Mouse (Mus musculus): ENCODE results near the gene Olfr419. TPM values are rescaled to one million over a fixed set of nuclear protein-coding genes. Genes with fewer than 3 reads are reported as not detected.

Gene Olfr419
- polyA plus RNA-seq (2014; fragmentation: Nextera tagmentation; extraction: Ambion mirVana) = not detected in 2 replicates

- no peak within 1 kb of the TSS for H3K9ac ChIP-seq (replicated peaks; ENCODE audit: low read depth, low read length)
- H3K4me3 ChIP-seq (ENCODE audit: low read depth, low read length) = no peak within 1 kb of the TSS
- ATAC-seq (ENCODE audit: low read depth) = no peak
- WGBS = 73% methylated on average over 3 of the region's 3 CpGs
- no peaks in the 10 kb centered on the region for H3K36me3 ChIP-seq (ENCODE audit: control insufficient read depth, insufficient read depth, low read length)
- no peaks in the 10 kb centered on the region for H3K9me3 ChIP-seq (ENCODE audit: control insufficient read depth, low read length)
- no peak within 1 kb of the TSS for H3K27ac ChIP-seq (ENCODE audit: low read depth, low read length)
- H3K27me3 ChIP-seq (ENCODE audit: control insufficient read depth, insufficient read depth, low read length) = no peaks in the 10 kb centered on the region
- no peaks in the 10 kb centered on the region for H3K4me1 ChIP-seq (ENCODE audit: control insufficient read depth, insufficient read depth, low read length)
- H3K4me2 ChIP-seq (ENCODE audit: low read depth, low read length) = no peak within 1 kb of the TSS
Measured at GRCm38 (mm10) chr1:174251961-174252360, at the start of gene Olfr419. Gene Olfr419, minus strand, starts transcription at chr1:174252061.

DNA sequence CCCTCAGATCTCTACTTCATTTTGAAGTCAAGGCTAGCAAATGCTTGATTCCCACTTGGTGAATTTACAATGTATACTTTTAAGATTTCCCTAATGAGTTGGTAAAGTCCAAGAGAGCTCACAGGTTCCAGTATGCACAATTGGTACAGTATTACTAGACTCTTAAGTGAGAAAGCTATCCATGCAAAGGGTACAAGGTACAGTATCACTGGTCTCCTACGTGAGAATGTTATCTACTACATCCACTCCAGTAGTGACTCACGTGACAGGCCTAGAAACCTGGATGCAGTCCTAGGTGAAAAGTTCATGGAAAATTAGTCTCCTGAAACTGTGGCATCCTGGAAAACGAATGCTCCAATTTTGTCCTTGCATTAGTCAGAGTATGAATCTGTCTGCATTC is 18.8 kb upstream of the Olfr419 start:
- H3K27ac ChIP-seq (ENCODE audit: low read depth, low read length) = no peak overlapping the region
- H3K4me2 ChIP-seq (ENCODE audit: low read depth, low read length) = no peak overlapping the region
- no peaks in the 10 kb centered on the region for H3K9me3 ChIP-seq (ENCODE audit: control insufficient read depth, low read length)
- no peak overlapping the region for H3K9ac ChIP-seq (replicated peaks; ENCODE audit: low read depth, low read length)
- H3K36me3 ChIP-seq (ENCODE audit: control insufficient read depth, insufficient read depth, low read length) = no peaks in the 10 kb centered on the region
- ATAC-seq (ENCODE audit: low read depth) = no peak
- no peaks in the 10 kb centered on the region for H3K27me3 ChIP-seq (ENCODE audit: control insufficient read depth, insufficient read depth, low read length)
- no peak overlapping the region for H3K4me3 ChIP-seq (ENCODE audit: low read depth, low read length)
- no peaks in the 10 kb centered on the region for H3K4me1 ChIP-seq (ENCODE audit: control insufficient read depth, insufficient read depth, low read length)
- WGBS = 85% methylated on average over 3 of the region's 3 CpGs

GRCm38 (mm10) chr1:174269162-174269561 is 17.3 kb upstream of the Olfr419 start:
- no peaks in the 10 kb centered on the region for H3K9me3 ChIP-seq (ENCODE audit: control insufficient read depth, low read length)
- no peaks in the 10 kb centered on the region for H3K4me1 ChIP-seq (ENCODE audit: control insufficient read depth, insufficient read depth, low read length)
- H3K27me3 ChIP-seq (ENCODE audit: control insufficient read depth, insufficient read depth, low read length) = no peaks in the 10 kb centered on the region
- no peak for ATAC-seq (ENCODE audit: low read depth)
- WGBS = 83% methylated on average over 4 of the region's 4 CpGs
- no peak overlapping the region for H3K9ac ChIP-seq (replicated peaks; ENCODE audit: low read depth, low read length)
- no peak overlapping the region for H3K4me2 ChIP-seq (ENCODE audit: low read depth, low read length)
- H3K36me3 ChIP-seq (ENCODE audit: control insufficient read depth, insufficient read depth, low read length) = no peaks in the 10 kb centered on the region
- no peak overlapping the region for H3K4me3 ChIP-seq (ENCODE audit: low read depth, low read length)
- no peak overlapping the region for H3K27ac ChIP-seq (ENCODE audit: low read depth, low read length)

DNA sequence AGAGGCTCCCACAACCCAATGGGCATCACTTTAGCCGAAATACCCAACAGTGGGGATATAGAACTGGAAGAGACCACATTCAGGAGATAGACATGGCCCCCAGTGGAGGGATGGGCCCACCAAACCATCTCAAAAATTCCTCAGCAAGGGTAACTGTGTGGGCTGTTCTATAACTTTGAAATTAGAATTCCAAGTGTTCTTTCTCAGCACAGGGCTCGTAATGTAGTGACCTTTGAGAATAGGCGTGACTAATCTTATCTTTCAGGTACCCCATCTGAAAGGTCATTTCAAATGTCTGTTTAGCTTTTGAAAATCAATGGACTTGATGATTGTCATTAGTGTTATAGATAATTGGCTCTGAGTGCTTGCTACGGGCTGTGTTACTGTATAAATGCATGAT is 16.0 kb upstream of the Olfr419 start:
- Histone ChIP-seq H3K36me3 (ENCODE audit: control insufficient read depth, insufficient read depth, low read length) (no peaks in the 10 kb centered on the region), H3K27me3 (ENCODE audit: control insufficient read depth, insufficient read depth, low read length) (no peaks in the 10 kb centered on the region), H3K9me3 (ENCODE audit: control insufficient read depth, low read length) (no peaks in the 10 kb centered on the region), H3K4me1 (ENCODE audit: control insufficient read depth, insufficient read depth, low read length) (no peaks in the 10 kb centered on the region), H3K4me3 (ENCODE audit: low read depth, low read length) (no peak overlapping the region), H3K4me2 (ENCODE audit: low read depth, low read length) (no peak overlapping the region), H3K9ac (replicated peaks; ENCODE audit: low read depth, low read length) (no peak overlapping the region), H3K27ac (ENCODE audit: low read depth, low read length) (no peak overlapping the region)
- WGBS = 86% methylated on average over 4 of the region's 4 CpGs
- ATAC-seq (ENCODE audit: low read depth) = no peak

GRCm38 (mm10) chr1:174250376-174250775 is 1.5 kb downstream of the Olfr419 start:
- 70% methylated on average over 2 of the region's 2 CpGs for WGBS
- Histone ChIP-seq H3K9me3 (ENCODE audit: control insufficient read depth, low read length) (no peaks in the 10 kb centered on the region), H3K4me3 (ENCODE audit: low read depth, low read length) (no peak overlapping the region), H3K36me3 (ENCODE audit: control insufficient read depth, insufficient read depth, low read length) (no peaks in the 10 kb centered on the region), H3K27me3 (ENCODE audit: control insufficient read depth, insufficient read depth, low read length) (no peaks in the 10 kb centered on the region), H3K27ac (ENCODE audit: low read depth, low read length) (no peak overlapping the region), H3K9ac (replicated peaks; ENCODE audit: low read depth, low read length) (no peak overlapping the region), H3K4me1 (ENCODE audit: control insufficient read depth, insufficient read depth, low read length) (no peaks in the 10 kb centered on the region), H3K4me2 (ENCODE audit: low read depth, low read length) (no peak overlapping the region)
- ATAC-seq (ENCODE audit: low read depth) = no peak

GRCm38 (mm10) chr1:174247170-174247569 is 4.7 kb downstream of the Olfr419 start:
- Histone ChIP-seq H3K4me1 (ENCODE audit: control insufficient read depth, insufficient read depth, low read length) (no peaks in the 10 kb centered on the region), H3K9me3 (ENCODE audit: control insufficient read depth, low read length) (no peaks in the 10 kb centered on the region), H3K4me2 (ENCODE audit: low read depth, low read length) (no peak overlapping the region), H3K9ac (replicated peaks; ENCODE audit: low read depth, low read length) (no peak overlapping the region), H3K27ac (ENCODE audit: low read depth, low read length) (no peak overlapping the region), H3K27me3 (ENCODE audit: control insufficient read depth, insufficient read depth, low read length) (no peaks in the 10 kb centered on the region), H3K36me3 (ENCODE audit: control insufficient read depth, insufficient read depth, low read length) (no peaks in the 10 kb centered on the region), H3K4me3 (ENCODE audit: low read depth, low read length) (no peak overlapping the region)
- ATAC-seq (ENCODE audit: low read depth) = no peak
- WGBS = 87% methylated on average over 6 of the region's 6 CpGs

DNA sequence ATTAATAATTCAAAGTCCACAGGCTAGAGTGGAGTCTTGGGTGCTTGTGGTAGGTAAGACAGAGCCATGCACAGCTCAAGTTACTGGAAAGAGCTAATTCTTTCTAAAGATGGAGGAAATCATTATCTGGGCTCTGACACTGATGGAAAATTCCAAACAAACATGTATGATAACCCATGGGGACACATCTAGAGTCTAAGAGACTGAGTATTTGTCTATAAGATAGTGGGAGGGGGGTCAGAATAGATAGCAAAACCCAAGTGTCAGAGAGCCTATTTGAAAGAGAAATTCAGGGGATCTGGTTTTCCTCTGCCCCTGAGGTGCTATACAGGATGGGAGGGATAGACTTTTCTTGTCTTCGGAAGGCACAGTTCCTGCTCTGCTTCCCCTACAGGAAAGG is 5.8 kb downstream of the Olfr419 start:
- Histone ChIP-seq H3K36me3 (ENCODE audit: control insufficient read depth, insufficient read depth, low read length) (no peaks in the 10 kb centered on the region), H3K9me3 (ENCODE audit: control insufficient read depth, low read length) (no peaks in the 10 kb centered on the region), H3K27me3 (ENCODE audit: control insufficient read depth, insufficient read depth, low read length) (no peaks in the 10 kb centered on the region), H3K4me1 (ENCODE audit: control insufficient read depth, insufficient read depth, low read length) (no peaks in the 10 kb centered on the region), H3K4me3 (ENCODE audit: low read depth, low read length) (no peak overlapping the region), H3K9ac (replicated peaks; ENCODE audit: low read depth, low read length) (no peak overlapping the region), H3K4me2 (ENCODE audit: low read depth, low read length) (no peak overlapping the region), H3K27ac (ENCODE audit: low read depth, low read length) (no peak overlapping the region)
- WGBS = 86% methylated on average over 1 of the region's 1 CpGs
- no peak for ATAC-seq (ENCODE audit: low read depth)

GRCm38 (mm10) chr1:174244621-174245020 is 7.2 kb downstream of the Olfr419 start:
- Histone ChIP-seq H3K27ac (ENCODE audit: low read depth, low read length) (no peak overlapping the region), H3K9me3 (ENCODE audit: control insufficient read depth, low read length) (no peaks in the 10 kb centered on the region), H3K4me1 (ENCODE audit: control insufficient read depth, insufficient read depth, low read length) (no peaks in the 10 kb centered on the region), H3K36me3 (ENCODE audit: control insufficient read depth, insufficient read depth, low read length) (no peaks in the 10 kb centered on the region), H3K4me2 (ENCODE audit: low read depth, low read length) (no peak overlapping the region), H3K4me3 (ENCODE audit: low read depth, low read length) (no peak overlapping the region), H3K9ac (replicated peaks; ENCODE audit: low read depth, low read length) (no peak overlapping the region), H3K27me3 (ENCODE audit: control insufficient read depth, insufficient read depth, low read length) (no peaks in the 10 kb centered on the region)
- ATAC-seq (ENCODE audit: low read depth) = no peak
- 76% methylated on average over 2 of the region's 2 CpGs for WGBS

GRCm38 (mm10) chr1:174239916-174240315 is 11.9 kb downstream of the Olfr419 start:
- Histone ChIP-seq H3K27ac (ENCODE audit: low read depth, low read length) (no peak overlapping the region), H3K36me3 (ENCODE audit: control insufficient read depth, insufficient read depth, low read length) (no peaks in the 10 kb centered on the region), H3K4me2 (ENCODE audit: low read depth, low read length) (no peak overlapping the region), H3K4me1 (ENCODE audit: control insufficient read depth, insufficient read depth, low read length) (no peaks in the 10 kb centered on the region), H3K9ac (replicated peaks; ENCODE audit: low read depth, low read length) (no peak overlapping the region), H3K9me3 (ENCODE audit: control insufficient read depth, low read length) (no peaks in the 10 kb centered on the region), H3K27me3 (ENCODE audit: control insufficient read depth, insufficient read depth, low read length) (no peaks in the 10 kb centered on the region), H3K4me3 (ENCODE audit: low read depth, low read length) (no peak overlapping the region)
- WGBS = 95% methylated on average over 4 of the region's 4 CpGs
- no peak for ATAC-seq (ENCODE audit: low read depth)
